Mouse (Mus musculus): ENCODE measurements around the gene Car14.
A peak's percentile ranks its signal among the peaks of the same experiment; 100 is the strongest.
"Not testable (repeated sequence)": the region's sequence is repeated elsewhere in the genome, so short reads cannot be mapped to it uniquely, and the experiment has no call there.

Car14 gene

DNA sequence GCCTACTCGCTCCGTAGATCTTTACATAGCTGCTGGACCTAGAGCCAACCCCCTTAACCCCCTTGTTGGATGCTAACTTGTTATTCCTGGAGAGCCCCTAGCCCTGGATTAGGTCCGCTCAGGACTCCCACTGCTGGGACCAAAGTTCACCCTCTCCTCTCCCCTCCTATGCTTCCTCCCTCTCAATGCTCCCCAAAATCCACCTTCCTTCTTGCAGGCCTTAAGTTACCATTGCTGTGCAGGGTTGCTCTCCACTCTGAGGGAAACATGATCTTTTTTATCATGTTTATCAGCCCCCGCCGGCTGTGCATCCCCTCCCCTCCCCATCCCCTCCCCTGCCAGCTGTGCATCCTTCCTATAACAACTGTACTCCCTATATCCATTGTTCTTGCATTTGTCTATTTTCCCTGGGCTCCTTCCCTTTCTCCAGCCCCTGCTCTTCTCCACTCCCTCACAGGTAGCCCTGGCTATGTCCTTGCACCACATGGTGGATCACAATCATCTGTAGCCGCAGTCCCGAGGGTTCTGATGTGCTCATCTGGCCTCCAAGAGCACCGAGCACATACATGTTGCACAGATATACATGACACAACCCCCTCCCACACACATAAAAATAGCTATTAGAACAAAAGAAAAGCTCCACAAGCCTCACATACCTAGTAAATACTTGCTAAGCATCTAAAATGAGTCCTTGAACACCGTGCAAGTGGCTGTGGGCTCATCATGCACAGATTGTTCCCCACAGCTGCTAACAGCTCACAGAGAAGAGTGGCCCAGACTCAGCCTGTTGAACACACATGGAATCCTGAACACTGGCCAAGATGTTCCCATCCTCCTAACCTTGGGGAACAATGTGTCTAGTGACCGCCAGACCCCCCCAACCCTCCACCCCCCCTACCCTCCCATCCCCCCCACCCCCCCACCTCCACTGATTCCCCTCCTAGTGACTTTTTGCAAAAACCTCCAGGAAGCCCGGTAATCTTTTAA is 12.1 kb downstream of the Car14 start:
- no peak for DNase-seq (ENCODE audit: low read depth, low spot score)

DNA sequence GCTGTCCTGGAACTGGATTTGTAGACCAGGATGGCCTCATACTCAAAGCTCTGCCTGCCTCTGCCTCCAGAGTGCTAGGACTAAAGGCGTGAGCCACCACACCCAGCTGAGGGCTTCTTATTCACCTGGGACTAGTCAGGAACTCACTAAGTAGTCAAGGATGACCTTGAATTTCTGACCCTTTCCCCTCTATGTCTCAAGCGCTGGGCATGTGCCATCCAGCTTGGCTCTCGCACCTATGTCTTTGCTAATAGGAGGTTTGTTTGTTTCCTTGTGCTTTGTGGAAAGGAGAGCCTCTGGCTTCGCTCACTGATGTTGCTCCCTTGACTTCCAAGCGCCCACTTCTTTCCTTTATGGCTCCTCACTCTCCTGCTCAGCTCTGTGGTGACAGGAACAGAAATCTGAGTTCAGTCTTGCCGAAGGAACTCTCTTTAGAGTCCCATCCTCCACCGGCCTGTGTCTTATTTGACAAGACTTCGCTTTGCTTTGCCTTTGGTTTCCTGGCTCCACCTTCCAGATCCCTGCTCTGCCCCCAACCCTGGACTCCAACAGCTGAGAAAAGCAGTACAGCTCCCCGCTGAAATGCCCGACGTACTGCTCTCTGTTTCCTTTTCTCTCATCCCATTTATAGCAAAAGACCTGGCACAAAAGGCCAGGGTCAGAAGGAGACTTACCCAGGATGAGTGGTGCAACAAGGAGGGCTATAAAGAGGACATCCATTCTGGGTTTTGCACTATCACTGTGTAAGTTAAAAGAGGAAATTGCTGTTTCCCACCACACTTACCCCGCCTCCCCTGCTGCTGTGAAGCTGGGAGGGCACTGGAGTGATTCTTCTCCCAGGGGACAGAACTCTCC is 13.1 kb downstream of the Car14 start, which contains the start of gene BC028528:
BC028528 (minus strand) TSS at position 795 of the 855 bp plus-strand sequence.
- DNase-seq (ENCODE audit: low read depth, low spot score): no peak

DNA sequence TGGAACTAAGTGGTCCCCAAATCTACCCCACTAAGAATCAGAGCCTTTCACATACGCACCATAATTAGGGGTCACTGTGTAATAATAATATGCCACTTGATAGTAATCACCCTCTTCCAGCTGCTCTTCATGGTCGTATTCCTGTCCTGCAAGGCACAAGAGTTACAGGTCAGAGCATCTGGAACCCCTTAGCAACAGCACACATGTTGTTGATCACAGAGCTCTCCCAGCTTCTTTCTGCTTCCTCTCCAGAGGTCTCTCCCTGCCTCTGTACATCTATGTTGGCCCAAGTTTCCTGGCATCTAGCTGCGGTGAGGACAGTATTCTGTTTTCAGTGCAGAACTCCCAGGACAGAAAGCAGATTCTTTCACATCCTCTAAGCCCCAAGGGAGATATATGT is 14.8 kb downstream of the Car14 start:
- DNase-seq (ENCODE audit: low read depth, low spot score): no peak

DNA sequence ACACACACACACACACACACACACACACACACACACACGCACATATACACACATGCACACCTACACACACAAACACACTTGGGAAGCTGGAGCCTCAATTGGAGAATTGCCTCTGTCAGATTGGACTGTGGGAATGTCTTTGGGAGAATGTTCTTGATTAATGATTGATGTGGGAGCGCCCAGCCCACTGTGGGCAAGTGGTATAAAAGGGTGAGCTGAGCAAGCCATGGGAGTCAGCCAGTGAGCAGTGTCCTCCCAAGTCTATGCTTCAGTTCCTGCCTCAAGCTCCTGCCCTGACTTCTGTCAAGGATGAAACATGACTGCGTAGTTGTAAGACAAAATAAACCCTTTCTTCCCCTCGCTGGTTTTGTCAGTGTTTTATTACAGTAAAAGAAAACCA is 16.9 kb downstream of the Car14 start:
- DNase-seq (ENCODE audit: low read depth, low spot score): no peak

DNA sequence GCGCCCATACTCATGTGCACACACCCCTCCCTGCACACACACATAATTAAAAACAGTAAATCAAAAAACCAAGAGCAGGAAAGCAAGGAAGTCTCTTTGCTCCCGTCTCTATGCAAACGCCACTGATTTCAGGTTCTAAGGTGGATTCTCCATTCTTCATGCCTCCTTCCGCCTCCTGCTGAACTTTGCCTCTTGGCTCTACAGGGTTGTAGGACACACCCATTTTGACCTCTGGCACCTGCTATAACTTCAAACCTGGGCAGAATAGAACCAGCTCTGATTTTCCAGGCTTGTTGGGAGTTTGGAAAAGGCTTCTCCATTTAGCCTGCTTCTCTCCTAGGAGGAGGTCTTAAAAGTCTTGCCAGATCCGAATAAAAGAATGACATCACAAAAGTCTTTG is 20.1 kb downstream of the Car14 start:
- DNase-seq (ENCODE audit: low read depth, low spot score): no peak

DNA sequence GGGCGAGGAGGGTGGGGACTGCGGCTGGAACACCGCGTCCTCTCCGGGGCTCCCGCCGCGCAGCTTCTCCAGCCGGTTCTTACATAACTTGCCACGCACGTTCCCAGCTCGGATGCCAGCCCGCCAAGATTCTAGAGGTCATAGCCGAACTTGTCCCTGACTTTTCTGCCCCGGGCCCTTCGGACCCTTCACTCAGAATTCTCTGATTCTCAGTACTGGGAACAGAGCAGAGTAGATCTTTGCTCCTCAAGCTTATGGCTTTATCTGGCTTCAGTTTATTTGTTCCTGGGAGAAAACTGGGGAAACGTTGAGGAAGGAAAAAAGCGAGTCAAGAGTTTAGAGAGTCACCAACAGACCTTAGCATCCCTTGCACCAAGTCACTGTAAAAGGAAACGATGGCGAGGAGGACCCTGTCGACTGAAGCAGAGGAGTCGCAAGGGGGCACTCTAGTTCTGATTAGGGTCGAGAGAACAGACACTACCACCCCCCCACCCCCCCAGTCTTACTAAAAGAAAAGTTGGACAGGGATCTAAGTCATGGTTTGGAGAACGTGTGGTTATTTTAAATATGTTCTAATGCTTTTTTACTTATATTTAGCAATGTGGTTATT is 21.6 kb downstream of the Car14 start:
- DNase-seq (ENCODE audit: low read depth, low spot score): no peak

DNA sequence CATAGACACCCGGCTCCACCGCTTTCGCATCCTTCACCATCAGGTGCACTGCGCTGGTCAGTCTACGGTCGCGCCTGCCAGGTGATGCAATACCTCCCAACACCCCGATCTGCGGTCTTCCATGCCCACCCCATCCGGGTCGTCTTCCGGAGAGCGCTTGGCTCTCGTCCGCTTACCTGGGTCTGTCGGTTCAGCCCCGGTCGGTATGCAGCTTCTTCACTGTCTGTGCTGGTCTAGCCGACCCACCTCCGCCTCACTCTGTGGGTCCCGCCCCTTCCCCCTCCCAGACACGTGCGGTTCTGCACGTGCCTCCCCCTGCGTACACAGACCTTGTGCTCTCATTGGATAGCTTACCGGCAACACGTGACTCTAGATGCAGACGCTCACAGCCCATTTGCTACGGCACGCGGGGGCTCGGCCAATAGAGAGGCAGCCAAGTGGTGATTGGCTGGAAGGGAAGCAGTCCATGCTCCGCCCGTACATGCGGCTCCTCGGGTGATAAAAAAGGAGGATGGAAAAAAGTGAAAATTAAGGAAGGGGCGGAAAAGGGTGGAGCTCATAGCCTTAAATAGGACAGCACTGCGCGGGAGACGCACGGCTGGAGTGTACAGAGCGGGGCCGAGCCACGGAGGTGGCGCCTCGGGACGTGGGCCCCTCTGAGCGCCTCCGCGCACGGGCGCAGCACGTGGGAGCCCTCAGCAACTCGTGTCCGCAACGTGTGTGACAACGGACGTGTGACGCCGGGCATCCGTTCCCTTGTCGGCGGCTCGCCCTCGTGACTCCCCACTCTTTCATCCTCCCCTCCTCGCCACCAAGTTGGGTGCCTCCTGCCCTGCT is 22.3 kb downstream of the Car14 start, which contains the start of gene Ciart:
Ciart (minus strand) TSS at position 273 of the 837 bp plus-strand sequence.
- DNase-seq (ENCODE audit: low read depth, low spot score): peak; percentile 99

DNA sequence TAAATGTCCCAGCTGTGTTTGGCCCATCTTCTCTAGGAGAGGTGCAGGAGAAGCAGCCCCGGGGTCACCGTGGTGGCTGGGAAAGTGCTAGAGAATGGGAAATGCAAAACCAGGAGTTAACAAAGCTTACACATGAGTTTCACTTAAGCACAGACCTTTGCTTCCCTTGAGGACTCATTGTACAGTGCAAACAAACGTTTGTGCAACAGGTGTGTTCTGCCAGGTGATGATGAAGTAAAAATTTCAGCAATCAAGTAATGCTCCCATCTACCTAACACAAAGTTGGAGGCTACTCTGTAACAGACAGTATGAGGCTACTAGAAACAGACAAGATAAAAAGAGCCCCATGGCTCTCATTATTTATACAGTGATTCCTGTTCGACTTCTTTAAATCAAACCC is 25.4 kb downstream of the Car14 start:
- no peak for DNase-seq (ENCODE audit: low read depth, low spot score)

DNA sequence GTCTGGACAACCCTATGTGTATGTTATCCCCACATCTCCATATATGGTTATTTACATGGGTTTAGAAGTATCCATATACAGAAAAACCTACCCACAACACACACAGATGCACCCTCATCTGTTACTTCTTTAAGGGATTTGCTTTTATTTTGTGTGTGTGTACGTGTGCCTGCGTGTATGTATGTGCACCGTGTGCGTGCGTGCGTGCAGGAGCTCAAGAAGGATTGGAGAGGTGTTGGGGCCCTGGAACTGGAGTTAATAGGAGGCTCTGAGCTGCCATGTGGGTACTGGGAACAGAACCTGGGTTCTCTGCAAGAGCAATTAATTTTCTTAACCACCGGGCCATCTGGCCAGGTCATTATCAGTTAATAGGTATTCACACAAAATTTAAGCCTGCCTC is 32.4 kb downstream of the Car14 start:
- no peak for DNase-seq (ENCODE audit: low read depth, low spot score)

DNA sequence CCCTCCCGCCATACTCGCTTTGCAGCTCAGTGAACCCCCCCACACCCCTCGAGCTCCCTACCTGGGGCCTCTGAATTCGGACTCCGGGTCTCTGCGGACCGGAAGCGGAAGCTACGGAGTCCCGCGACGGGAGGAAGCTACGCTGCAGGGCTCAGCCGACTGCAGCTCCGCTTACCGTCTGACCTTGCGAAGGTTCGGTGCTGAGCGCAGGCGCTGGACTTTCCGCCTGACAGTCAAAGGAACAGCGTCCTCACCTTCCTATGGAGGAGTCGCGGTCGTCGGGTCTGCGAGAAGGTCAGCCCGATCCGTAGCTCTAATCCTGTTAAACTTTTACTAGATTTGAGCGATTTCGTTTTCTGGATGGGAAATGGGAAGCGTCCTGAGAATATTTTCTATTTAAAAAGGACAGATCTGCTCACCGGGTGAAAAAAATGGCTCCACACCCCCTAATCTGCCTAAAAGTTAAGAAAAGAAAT is 33.1 kb downstream of the Car14 start, which contains the start of gene Mrps21:
Mrps21 (minus strand) TSS at position 128 of the 476 bp plus-strand sequence.
- DNase-seq (ENCODE audit: low read depth, low spot score): peak; percentile 91

DNA sequence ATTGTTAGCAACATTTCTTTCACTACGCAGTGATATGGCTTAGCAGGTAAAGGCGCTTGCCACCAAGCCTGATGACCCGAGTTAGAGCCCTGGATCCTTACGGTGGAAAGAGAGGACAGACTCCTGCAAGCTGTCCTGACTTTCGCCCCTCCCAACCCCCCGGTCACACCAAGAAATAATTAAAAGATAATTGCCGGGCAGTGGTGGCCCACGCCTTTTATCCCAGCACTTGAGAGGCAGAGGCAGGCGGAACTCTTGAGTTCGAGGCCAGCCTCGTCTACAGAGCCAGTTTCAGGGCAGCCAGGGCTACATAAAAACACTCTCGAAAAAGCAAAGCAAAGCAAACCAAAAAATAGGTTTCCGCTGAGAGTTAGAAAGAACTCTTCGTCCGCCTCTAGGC is 33.5 kb downstream of the Car14 start:
- DNase-seq (ENCODE audit: low read depth, low spot score): no peak

DNA sequence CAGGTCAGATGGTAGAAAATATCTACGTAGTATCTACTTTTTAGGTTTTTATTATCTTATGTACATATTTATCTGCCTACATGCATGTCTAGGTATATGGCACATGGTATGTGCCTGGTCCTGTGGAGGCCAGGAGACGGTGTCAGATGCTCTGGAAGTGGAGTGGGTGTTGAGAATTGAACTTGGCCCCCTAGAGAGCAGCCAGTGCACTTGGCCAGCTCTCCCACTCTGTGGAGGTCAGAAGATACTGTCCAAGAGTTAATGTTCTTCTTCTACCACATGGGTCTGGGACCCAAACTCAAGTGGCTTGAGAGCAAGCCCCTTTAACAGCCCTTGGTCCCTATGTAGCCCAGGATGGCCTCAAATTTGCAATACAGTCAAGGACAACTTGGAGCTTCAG is 37.1 kb downstream of the Car14 start:
- no peak for DNase-seq (ENCODE audit: low read depth, low spot score)

DNA sequence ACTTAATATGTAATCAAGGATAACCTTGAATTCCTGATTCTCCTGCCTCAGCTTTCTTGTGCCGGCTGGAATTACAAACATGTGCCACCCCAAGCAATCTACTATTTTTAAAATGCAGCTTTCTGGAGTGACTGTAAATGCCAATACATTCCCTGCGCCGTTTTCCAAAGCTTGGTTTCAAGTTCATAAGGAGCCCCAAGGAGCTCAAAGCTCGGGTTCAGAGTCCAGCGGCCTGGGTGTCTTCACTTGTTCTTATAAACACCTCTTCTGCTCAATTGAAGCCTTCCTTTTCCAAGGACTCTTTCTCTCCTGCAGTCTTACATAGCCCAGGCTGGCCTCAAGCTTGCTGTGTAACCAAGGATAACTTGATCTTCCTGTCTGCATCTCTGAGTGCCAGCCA is 38.4 kb downstream of the Car14 start:
- no peak for DNase-seq (ENCODE audit: low read depth, low spot score)

DNA sequence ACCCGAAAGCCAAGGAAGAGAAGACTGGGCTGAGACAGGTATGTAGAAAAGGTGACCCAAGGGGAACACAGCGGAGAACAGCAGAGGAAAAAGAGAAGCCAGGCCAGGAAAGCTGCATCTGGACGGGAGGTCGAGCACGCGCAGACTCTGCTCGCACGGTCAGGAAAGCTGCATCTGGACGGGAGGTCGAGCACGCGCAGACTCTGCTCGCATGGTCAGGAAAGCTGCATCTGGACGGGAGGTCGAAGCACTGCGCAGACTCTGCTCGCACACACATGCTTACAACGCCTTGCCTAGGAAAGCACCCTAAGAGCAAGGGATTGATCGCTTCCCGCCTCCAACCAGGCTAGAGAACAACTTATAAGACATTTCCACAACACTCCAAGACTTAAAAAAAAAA is 38.9 kb downstream of the Car14 start:
- DNase-seq (ENCODE audit: low read depth, low spot score): no peak

DNA sequence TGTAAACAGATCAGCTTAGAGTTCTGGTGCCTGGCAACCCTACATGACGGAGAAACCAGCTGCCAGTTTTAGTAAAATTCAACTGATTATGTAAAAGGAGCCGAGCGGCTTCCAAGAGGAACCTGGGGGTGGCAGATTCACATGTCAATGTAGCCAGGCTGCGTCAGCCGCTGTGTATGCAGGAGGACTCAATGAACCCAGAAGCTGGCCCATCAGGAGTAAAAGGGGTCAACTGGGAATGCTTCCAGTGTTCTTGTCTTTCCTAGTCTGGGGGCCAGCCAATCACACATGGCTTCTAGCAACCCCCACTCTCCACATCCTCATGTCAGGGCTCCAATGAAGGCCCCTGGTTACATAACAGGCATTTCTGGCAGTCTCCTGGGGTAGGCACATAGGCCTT is 39.4 kb downstream of the Car14 start:
- peak; percentile 94 for DNase-seq (ENCODE audit: low read depth, low spot score)

DNA sequence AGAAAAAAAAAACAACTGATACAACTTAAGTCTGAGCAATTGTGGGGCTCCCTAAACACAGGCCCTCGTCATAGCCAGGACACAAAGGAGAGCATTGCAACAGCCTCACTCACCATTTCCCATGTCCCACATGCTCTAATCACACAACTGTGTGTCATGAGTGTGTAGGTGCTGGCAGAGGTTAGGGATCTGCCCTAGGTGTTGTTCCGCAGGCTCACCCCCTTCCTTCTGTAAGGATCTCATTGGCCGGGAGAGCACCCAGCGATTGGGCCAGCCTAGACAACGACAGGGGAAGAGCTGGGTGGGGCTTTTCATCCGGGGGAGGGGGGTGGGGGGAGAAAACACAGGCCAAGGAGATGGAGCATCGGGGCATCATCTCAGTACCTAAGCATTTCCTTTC is 40.9 kb downstream of the Car14 start:
- DNase-seq (ENCODE audit: low read depth, low spot score): no peak

DNA sequence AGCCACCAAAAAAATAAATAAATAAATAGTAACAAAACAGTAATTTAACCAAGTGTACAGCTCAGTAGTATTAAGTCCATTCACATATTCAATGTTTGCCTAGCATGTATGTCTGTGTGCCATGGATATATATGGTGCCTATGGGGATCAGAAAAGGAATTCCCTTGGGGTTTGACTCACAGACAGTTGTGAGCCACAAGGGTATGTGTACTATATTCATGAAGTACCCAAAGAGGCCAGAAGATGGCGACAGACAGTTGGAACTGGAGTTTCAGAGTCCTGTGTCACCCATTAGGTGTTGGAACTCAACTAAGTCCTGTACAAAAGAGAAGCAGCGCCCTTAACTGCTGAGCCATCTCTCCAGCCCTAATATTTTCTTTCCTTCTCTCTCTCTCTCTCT is 42.7 kb downstream of the Car14 start:
- no peak for DNase-seq (ENCODE audit: low read depth, low spot score)

DNA sequence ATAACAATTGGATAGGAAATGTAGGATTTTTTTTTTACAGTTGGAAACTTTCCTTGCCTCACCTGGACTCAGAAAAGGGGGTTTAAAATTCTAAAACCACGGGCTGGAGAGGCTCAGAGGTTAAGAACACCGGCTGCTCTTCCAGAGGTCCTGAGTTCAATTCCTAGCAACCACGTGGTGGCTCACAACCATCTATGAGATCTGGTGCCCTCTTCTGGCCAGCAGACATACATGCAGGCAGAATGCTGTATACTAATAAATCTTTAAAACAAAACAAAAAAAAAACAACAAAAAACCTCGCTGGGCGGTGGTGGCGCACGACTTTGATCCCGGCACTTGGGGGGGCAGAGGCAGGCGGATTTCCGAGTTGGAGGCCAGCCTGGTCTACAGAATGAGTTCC is 43.3 kb downstream of the Car14 start:
- no peak for DNase-seq (ENCODE audit: low read depth, low spot score)

DNA sequence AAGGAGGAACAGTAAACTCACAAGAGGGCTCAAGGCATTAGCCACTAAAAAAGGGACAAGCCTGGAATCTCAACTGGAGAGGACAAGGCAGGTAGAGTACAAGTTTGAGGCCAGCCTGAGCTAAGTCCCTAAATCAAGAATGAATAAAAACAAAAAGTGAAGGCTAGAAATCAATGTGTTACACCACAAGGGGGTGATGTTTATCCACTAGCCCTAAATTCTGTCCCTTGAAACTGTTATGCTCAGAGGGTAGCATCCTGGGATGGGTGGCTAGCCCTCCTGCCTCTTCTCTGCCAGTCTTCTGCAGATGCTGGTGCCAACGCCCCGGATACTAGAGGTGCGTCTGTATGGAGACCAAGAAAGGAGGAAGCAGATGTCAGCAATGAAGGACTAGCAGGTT is 44.2 kb downstream of the Car14 start:
- no peak for DNase-seq (ENCODE audit: low read depth, low spot score)

DNA sequence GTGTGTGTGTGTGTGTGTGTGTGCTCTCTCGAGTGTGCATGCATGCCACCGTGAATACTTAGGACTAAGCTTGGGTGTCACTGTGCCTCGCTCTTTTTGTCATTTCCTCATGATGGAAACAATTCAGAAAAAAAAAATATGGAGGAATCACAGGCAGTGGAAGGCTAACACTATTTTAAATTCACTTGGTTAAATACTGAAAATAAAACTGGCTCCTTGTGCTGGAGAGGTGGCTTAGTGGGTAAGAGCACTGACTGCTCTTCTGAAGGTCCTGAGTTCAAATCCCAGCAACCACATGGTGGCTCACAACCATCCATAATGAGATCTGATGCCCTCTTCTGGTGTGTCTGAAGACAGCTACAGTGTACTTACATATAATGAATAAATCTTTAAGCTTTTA is 46.2 kb downstream of the Car14 start:
- DNase-seq (ENCODE audit: low read depth, low spot score): not testable (repeated sequence)

DNA sequence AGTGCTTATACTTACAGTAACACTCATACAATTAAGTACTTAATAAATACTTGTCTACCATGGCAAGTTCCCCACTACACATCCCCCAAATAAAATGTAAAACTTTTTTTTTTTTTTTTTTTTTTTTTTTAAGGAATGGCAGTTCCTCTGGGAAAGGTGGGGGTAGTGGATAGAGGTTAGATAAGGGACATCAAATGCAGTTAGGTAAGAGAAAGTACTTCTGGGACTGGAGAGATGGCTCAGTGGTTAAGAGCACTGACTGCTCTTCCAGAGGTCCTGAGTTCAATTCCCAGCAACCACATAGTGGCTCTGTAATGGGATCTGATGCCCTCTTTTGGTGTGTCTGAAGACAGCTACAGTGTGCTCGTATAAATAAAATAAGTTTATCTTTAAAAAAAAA is 47.4 kb downstream of the Car14 start:
- DNase-seq (ENCODE audit: low read depth, low spot score): not testable (repeated sequence)
